Mouse (Mus musculus): ENCODE measurements around the gene Trappc5. TPM values are rescaled to one million over a fixed set of nuclear protein-coding genes. Genes with fewer than 3 reads are reported as not detected.

The Trappc5 gene
- total RNA-seq, 1 experiment from 2014 or later = 48.3 TPM

- no peak for ATAC-seq (replicated peaks in 1 of 2; ENCODE audit: insufficient read depth in 1 of 2, low FRiP score in 2 of 2, low TSS enrichment in 1 of 2, low read depth in 1 of 2, poor library complexity in 2 of 2, severe bottlenecking in 2 of 2)
Measured at GRCm38 (mm10) chr8:3710312-3710711, 34.2 kb downstream of the Trappc5 start.

GRCm38 (mm10) chr8:3711646-3712045 is 35.5 kb downstream of the Trappc5 start:
- ATAC-seq (replicated peaks in 1 of 2; ENCODE audit: insufficient read depth in 1 of 2, low FRiP score in 2 of 2, low TSS enrichment in 1 of 2, low read depth in 1 of 2, poor library complexity in 2 of 2, severe bottlenecking in 2 of 2) = peak; percentile 94 to 95

- ATAC-seq (replicated peaks in 1 of 2; ENCODE audit: insufficient read depth in 1 of 2, low FRiP score in 2 of 2, low TSS enrichment in 1 of 2, low read depth in 1 of 2, poor library complexity in 2 of 2, severe bottlenecking in 2 of 2) = no peak
Measured at GRCm38 (mm10) chr8:3717321-3717954, 41.3 kb downstream of the Trappc5 start.

- ATAC-seq (replicated peaks in 1 of 2; ENCODE audit: insufficient read depth in 1 of 2, low FRiP score in 2 of 2, low TSS enrichment in 1 of 2, low read depth in 1 of 2, poor library complexity in 2 of 2, severe bottlenecking in 2 of 2) = peak; percentile 97 to 98
Measured at GRCm38 (mm10) chr8:3718559-3718958, 42.5 kb downstream of the Trappc5 start.

- no peak for ATAC-seq (replicated peaks in 1 of 2; ENCODE audit: insufficient read depth in 1 of 2, low FRiP score in 2 of 2, low TSS enrichment in 1 of 2, low read depth in 1 of 2, poor library complexity in 2 of 2, severe bottlenecking in 2 of 2)
Measured at GRCm38 (mm10) chr8:3720551-3720950, 44.5 kb downstream of the Trappc5 start, which contains the start of gene Clec4g. Clec4g (minus strand) TSS chr8:3720651.

- no peak for ATAC-seq (replicated peaks in 1 of 2; ENCODE audit: insufficient read depth in 1 of 2, low FRiP score in 2 of 2, low TSS enrichment in 1 of 2, low read depth in 1 of 2, poor library complexity in 2 of 2, severe bottlenecking in 2 of 2)
Measured at GRCm38 (mm10) chr8:3721041-3721440, 44.9 kb downstream of the Trappc5 start.

Other genes with a start within 250 kb of the Trappc5 start
- gene Pex11g, start 208.6 kb upstream of the Trappc5 start, total RNA-seq (2017) = 0.84 and 4.1 TPM in 2 replicates
- gene Tex45, start 205.4 kb upstream of the Trappc5 start, total RNA-seq (2017) = not detected in 2 replicates
- 10.6 and 11.6 TPM in 2 replicates for gene Zfp358, start 183.2 kb upstream of the Trappc5 start, total RNA-seq (2017)
- 29.8 and 40.4 TPM in 2 replicates for gene Mcoln1, start 175.8 kb upstream of the Trappc5 start, total RNA-seq (2017)
- 26.4 and 34.5 TPM in 2 replicates for gene Pnpla6, start 160.9 kb upstream of the Trappc5 start, total RNA-seq (2017)
- gene C330021F23Rik, start 108.3 kb upstream of the Trappc5 start, total RNA-seq (2017) = 0.69 and 2.0 TPM in 2 replicates
- 3.9 TPM in 2 replicates for gene Camsap3, start 89.0 kb upstream of the Trappc5 start, total RNA-seq (2017)
- 56.6 and 75.0 TPM in 2 replicates for gene Xab2, start 55.0 kb upstream of the Trappc5 start, total RNA-seq (2017)
- gene Pet100, start 54.8 kb upstream of the Trappc5 start, total RNA-seq (2017) = 209 and 215 TPM in 2 replicates
- gene Pcp2, start 50.8 kb upstream of the Trappc5 start, total RNA-seq (2017) = not detected in 2 replicates
- 121 and 152 TPM in 2 replicates for gene Stxbp2, start 45.3 kb upstream of the Trappc5 start, total RNA-seq (2017)
- gene Retn, start 20.5 kb upstream of the Trappc5 start, total RNA-seq (2017) = not detected in 2 replicates
- 12.9 and 27.0 TPM in 2 replicates for gene Mcemp1, start 10.5 kb upstream of the Trappc5 start, total RNA-seq (2017)
- 5.3 TPM in 1 of 2 replicates, not detected in the other for gene Fcor, start 3.9 kb upstream of the Trappc5 start, total RNA-seq (2017)
- gene Fcer2a, start 17.9 kb downstream of the Trappc5 start, total RNA-seq (2017) = 1.1 TPM in 1 of 2 replicates, not detected in the other
- gene Clec4g, start 44.4 kb downstream of the Trappc5 start, total RNA-seq (2017) = 0.81 TPM in 1 of 2 replicates, not detected in the other
- 1.7 and 1.8 TPM in 2 replicates for gene Cd209a, start 72.7 kb downstream of the Trappc5 start, total RNA-seq (2017)
- not detected in 2 replicates for gene Cd209e, start 178.0 kb downstream of the Trappc5 start, total RNA-seq (2017)
- not detected in 2 replicates for gene Cd209d, start 202.3 kb downstream of the Trappc5 start, total RNA-seq (2017)